Mouse (Mus musculus) thymus, postnatal 10 days (tissue): Measurements from ENCODE around the gene Sipa1l1.
"Not testable (repeated sequence)": the region's sequence is repeated elsewhere in the genome, so short reads cannot be mapped to it uniquely, and the experiment has no call there.

Experiments
- DNase-seq, 2 experiments: peaks; one replicate each; pipeline ENCODE4 v3.0.0; 2021; ENCODE audit warnings: low spot score in 2 of 2

Sipa1l1 gene

DNA sequence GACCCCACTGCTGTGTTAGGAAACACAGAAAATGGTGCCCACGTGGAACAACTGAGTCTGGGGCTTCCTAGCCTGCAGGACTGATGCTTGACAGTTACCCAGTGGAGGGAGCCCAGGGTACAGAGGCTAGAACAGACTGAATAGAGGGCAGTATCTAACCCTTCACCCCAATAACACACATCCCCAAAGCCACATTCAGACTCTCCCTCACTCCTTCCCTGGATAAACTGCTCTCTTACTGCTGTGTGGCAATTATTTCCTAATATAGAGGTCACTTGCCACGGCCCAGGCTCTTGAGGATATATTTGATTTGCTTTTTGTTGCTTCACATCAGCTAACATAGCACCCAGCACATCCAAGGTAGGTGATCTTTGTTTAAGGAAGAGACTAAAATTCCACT lies 307.5 kb downstream of the Sipa1l1 start:
- DNase-seq, result no peak

DNA sequence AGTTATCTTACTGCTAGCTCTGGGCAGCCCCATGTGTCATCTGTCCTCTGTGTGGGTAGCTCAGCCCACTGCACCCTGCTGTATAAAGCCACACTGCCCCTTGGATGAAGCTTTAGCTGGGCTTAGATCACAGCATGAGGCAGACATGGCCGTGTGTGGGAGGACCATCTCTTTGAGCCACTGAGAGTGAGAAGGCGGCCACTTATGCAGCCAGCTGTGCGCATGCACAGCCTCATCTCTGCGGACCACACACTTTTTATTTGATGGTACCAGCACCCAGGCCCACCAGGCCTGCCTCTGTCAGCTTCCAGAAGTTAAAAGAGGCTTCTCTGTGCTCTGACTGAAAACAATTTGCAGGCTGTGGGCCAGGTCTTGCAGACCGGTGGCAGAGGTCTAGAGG lies 308.7 kb downstream of the Sipa1l1 start:
- no peak for DNase-seq

- DNase-seq, result no peak
These were observed 309.1 kb downstream of the Sipa1l1 start for GRCm38 (mm10) chr12:82478256-82478655.

DNA sequence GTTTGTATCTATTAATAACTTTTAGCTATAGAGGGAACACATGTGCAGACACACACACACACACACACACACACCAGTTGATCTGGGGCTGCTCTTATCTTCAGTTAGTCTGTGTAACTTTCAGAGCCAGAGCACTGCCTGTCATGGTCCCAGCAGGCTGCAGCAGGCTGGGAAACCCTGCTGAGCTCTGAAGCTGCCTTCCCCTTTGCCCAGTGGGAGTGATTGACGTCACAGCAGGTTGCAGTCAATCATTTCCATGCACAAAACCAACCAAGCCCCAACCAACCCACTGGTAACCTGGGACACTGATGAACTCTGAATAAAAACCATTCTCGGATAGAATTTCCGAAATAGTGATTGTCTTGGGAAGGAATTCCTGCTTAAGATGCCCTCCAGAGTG lies 310.3 kb downstream of the Sipa1l1 start:
- no peak for DNase-seq

GRCm38 (mm10) chr12:82480425-82480824 lies 311.3 kb downstream of the Sipa1l1 start:
- DNase-seq, result not testable (repeated sequence)

GRCm38 (mm10) chr12:82485466-82485865 lies 316.3 kb downstream of the Sipa1l1 start:
- no peak for DNase-seq

DNA sequence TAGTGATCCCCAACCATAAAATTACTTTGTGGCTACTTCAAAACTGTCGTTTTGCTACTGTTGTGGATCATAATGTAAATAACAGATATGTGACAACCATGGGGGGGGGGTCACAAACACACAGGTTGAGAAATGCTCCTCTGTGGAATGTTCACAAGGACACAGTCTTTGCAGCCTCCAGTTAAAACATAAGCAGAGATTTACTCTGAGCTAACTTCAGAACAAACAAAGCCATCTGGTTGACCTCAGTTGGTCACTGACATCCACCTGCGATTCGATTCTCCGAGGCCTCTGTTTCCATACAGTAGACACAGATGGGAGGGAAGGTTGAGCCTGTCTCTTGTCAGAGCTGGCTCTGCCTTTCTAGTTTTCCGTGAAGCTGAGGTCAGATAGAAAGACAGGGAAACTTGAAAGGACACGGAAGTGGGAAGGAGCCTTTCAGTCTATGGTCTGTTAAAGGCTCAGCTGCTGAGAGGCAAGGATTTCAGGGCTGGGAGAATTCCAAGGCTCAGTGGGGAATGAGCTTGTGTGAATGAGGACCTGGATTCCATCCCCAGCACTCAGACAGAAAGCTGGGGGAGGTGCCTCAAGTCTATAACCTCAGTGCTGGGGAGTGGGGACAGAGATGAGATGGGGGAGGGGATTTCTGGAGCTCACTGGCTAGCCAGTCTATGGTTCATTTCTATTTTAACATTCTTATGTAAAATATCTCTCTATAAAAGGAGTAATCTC lies 317.9 kb downstream of the Sipa1l1 start:
- DNase-seq, result no peak

DNA sequence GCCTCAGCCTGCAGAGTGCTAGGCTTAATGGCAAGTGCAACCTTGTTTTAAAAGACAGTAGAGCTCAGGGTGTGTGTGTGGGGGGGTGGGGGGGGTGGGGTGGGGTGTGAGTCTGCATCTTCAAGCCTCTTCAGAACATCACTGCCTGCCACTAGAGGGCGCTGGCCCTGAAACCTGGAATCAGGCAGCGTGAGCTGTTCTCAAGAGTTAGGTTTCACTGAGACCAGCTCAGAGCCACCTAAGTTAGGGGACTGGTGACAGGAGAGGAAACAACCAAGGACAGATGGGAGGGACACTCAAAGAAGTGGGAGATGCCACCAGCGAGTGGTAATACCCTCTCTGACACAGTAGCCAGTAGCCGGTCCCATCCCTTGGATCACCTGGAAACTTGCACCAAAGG lies 320.0 kb downstream of the Sipa1l1 start:
- peak in 1 of 2 experiments; percentile 60 for DNase-seq

- DNase-seq, result no peak
These were observed 320.5 kb downstream of the Sipa1l1 start for GRCm38 (mm10) chr12:82489621-82490020.

- no peak for DNase-seq
These were observed 323.3 kb downstream of the Sipa1l1 start for GRCm38 (mm10) chr12:82492456-82492855.

DNA sequence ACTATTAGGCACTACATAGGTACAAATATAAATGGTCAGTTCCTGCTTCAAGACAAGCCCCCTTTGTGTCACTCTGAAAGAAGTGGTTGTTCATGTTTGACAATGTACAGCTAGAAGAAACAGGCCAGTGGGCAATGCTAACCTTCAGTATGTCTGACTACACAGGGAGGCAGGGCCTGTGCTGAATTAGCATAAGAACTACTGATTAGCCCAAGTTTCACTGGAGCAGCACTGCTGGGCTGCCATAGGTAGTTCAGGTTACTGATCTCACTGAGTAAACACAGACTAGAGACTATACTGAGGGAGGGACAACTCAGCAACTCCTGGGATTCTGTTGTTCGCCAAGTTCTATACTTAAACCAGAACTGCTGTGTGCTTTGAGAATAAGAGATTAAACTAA lies 324.1 kb downstream of the Sipa1l1 start:
- DNase-seq, result not testable (repeated sequence)

GRCm38 (mm10) chr12:82495936-82496335 lies 326.8 kb downstream of the Sipa1l1 start:
- no peak for DNase-seq

GRCm38 (mm10) chr12:82497866-82498631 lies 328.9 kb downstream of the Sipa1l1 start:
- no peak for DNase-seq

GRCm38 (mm10) chr12:82498701-82499100 lies 329.6 kb downstream of the Sipa1l1 start:
- no peak for DNase-seq

DNA sequence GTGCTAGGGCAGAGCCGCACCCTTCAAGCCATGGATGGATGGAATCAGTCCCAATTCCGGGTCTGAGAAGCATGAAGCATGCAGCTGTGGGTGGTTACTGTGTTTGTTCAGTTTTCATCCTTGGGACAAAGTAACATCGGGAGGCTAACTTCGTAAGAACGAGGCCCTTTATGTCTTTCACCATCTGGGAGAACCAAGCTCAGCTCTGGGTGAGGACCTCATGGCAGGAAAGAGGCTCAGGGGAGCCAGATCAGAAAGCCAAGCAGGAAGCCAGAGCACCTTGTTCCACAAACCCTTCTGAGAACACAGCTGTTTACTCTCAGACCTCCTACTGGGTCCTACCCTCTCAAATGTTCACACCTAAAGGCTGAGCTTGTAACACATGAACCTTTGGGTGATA lies 330.6 kb downstream of the Sipa1l1 start:
- DNase-seq, result no peak
